Mouse (Mus musculus): ENCODE results near the gene Relch.
"Not testable (repeated sequence)": the region's sequence is repeated elsewhere in the genome, so short reads cannot be mapped to it uniquely, and the experiment has no call there.

The Relch gene

DNA sequence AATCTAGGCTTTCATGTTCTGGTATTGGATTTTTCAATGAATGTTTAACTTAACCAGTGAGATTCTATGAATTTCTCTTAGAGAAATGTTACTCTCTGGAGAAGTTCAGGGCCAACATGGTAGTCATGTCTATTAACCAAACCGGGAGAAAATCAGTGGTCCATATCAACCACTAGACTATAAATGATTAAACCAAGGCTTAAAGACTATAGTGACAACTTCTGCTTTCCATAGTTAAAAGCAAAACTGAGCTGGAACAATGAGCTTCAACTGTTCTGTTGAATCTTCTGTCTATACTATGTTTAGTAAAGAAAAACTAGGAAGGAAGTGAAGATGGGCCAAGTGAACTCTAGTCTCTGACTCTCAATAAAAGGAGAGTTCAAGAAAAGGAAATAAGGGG, 82.8 kb downstream of the Relch start:
- DNase-seq (ENCODE audit: low spot score in 2 of 2) = no peak

DNA sequence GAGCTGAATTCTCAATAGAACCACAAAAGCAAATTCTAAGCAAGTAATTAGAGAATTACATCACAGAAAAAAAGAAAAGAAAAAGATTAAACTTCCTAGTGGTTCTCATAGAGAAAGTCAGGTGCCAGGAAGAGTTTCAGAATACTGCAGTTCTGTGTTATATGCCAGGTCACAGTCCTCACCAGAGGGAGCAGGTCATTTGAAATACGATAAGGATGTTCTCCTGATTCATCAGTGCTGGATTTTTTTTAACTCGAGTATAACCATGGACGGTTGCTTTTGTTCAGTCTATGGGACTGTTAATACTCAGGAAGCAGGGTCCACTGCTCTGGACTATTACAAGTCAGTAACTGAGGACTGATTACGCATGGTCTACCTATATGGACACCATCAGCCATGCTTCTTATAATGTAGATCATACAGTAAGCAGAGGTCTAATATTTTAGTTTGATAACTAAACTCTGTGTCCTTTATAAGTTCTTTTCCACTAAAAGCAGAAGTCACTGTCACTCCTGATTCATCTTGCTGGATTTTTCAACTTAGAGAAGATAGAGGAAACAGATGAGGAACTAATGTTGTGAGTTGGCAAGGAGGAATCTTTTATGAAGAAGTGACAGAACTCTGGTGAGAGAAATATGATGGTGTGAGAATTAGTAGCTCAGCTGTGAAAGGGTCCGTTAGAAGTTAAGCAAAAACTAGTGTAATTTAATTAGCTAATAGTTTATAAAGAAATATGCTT, 83.4 kb downstream of the Relch start:
- DNase-seq (ENCODE audit: low spot score in 2 of 2) = no peak

GRCm38 (mm10) chr1:105748091-105748799, 84.6 kb downstream of the Relch start:
- DNase-seq (ENCODE audit: low spot score in 2 of 2) = no peak

- no peak for DNase-seq (ENCODE audit: low spot score in 2 of 2)
These were observed 88.5 kb downstream of the Relch start for GRCm38 (mm10) chr1:105752196-105752595.

GRCm38 (mm10) chr1:105752944-105753343, 89.3 kb downstream of the Relch start:
- no peak for DNase-seq (ENCODE audit: low spot score in 2 of 2)

- no peak for DNase-seq (ENCODE audit: low spot score in 2 of 2)
These were observed 95.1 kb downstream of the Relch start for GRCm38 (mm10) chr1:105758798-105759197.

DNA sequence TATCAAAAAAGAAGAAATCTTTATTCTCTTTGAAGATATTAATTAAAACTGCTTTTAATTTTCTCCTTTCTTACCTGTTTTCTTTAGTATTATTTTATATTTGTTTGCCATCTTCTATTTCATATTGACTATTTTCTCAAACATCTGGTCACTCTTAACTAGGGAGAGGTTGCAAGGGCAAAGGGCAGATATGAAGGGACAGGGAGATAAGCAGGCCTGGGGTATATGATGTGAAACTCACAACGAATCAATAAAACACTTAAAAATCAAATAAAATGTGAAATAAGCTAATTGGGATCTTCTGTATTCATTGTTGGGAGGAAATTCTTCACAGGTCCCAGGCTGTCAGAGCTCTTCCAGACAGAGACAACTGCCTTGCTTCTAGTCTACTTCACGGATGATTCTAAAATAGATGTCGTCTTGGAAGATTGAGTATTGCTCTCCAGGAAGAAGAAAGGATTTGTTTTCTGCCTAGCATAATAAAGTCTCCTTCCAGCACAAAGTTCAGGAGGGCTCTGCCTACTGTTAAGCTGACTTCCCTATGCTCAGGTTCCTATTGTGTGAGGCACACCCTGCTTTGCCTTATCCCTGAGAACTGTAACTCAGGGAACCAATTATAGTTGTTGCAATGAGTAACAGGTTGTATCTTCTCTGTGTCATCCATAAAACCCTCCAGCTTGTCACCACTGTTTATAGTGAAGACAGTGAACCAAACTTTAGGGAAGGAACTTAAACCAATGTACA, 95.9 kb downstream of the Relch start:
- DNase-seq (ENCODE audit: low spot score in 2 of 2) = no peak

DNA sequence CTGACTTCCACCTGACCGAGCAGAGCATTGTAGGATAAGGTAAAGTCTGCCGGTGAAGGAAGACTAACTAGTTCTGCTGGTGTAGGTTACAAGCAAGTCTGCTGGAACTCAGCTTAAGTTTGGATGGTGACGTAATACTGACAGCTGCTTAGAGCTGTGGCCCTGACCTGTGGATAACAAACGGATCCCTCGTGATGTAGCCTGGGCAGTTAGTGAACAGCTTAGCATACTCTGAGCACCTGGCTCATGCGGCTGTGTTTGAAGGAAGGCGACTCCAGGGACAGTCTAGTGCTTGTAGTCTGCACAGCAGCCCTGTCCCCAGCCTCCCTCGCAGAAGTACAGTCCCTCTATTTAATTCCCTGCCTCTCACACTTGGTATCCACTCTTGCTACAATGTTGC, 101.9 kb downstream of the Relch start:
- DNase-seq (ENCODE audit: low spot score in 2 of 2) = no peak

DNA sequence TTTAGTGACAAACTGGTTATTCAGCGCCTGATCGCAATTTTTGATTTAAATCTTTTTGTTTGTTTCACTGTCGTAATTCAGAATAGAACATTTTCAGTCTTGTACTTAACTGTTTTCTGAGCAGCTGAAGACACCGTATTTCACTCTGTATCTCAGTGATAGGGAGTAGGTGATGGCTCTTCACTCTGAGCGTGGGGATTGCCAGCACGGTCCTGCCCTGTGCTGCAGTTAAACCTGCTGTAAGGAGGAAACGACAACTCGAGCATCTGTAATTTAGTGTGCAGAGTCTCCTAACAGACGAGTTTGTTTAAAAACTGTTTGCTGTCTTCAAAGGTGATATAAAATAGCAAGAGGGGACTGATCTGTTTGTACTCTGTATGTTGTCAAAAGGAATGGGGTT, 102.4 kb downstream of the Relch start:
- not testable (repeated sequence) for DNase-seq (ENCODE audit: low spot score in 2 of 2)

DNA sequence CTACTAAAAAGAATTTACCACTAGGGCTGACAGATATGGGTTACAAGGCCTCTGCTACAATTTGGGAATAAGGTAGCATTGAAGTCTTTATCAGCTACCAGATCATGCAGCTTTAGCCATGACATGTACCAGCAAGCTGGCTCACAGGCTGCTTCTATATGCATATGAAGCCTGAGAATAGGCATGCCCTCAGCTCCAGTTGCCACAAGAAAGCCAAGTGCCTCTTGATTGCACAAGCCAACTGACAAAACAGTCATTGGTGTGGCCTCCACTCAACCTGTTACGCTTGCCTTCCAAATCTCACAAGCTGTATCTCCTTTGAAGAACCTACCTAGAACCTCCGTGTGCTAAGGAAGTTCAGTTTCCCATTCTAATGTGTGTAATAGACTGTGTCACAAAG, 104.7 kb downstream of the Relch start:
- DNase-seq (ENCODE audit: low spot score in 2 of 2) = no peak

- DNase-seq (ENCODE audit: low spot score in 2 of 2) = no peak
These were observed 107.0 kb downstream of the Relch start for GRCm38 (mm10) chr1:105770685-105771084.

DNA sequence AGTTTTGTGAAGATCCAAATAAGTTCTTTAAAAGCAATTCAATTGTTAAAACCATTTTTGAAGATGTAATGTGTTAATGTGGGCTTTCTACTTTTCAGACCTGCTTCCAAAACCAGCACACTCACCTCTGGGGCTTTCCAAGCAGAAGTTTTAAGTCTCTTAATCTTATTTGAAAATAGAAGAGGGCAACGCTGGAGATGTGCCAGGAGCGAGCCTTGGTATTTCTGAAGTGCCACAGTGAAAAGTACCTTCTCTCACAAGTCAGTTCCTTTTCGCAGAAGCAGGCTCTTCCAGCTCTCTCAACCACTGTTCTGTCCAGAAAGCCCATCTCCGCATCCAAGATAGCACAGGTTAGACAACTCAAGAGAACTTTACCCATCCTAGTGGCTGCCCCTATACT, 112.8 kb downstream of the Relch start:
- no peak for DNase-seq (ENCODE audit: low spot score in 2 of 2)

GRCm38 (mm10) chr1:105780079-105780456, 116.4 kb downstream of the Relch start:
- no peak for DNase-seq (ENCODE audit: low spot score in 2 of 2)

DNA sequence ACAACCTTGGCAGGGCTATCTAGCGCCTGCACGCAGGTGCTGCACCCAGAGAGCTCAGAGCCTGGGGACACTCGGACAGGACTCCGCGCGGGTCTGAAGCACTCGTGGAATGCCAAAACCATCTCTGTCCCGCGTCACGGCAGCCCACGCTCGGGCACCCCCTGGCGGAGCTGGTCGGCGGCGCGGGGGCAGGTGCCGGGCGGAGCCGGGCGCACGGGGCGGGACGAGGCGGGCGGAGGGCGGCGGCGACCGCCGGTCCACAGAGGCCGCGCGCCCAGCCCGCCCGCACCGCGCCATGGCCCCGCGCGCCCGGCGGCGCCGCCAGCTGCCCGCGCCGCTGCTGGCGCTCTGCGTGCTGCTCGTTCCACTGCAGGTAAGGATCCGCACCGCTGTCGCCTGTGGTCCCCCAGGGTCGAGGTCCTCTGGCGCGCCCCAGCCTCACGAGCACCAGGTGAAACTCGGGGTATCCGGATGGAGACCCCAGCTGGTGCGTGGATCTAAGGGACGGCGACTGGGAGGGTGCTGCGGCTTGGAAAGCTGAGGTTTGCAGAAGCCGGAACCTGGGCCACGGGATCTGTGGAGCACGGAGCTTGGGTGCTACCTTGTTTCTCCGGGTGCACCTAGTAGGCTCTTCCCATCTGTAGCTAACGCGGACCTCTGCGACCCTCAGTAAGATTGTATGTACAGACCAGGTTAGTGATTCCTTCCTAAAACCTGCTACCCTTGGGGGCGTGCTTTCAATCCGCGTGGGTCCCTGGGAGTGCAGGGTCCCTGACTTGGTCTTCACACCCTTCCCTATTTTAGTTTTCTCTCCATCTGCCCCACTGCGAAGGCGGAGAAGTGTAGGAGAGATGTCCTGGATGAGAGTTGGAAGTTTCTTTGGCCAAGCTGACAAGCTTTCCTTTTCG, 117.0 kb downstream of the Relch start, which contains the start of gene Tnfrsf11a:
Gene Tnfrsf11a (plus strand): TSS at position 262 of the 908 bp plus-strand sequence.
- peak in 1 of 2 experiments; percentile 19 for DNase-seq (ENCODE audit: low spot score in 2 of 2)

- DNase-seq (ENCODE audit: low spot score in 2 of 2) = no peak
These were observed 117.9 kb downstream of the Relch start for GRCm38 (mm10) chr1:105781391-105782146.

GRCm38 (mm10) chr1:105784257-105785016, 120.8 kb downstream of the Relch start:
- DNase-seq (ENCODE audit: low spot score in 2 of 2) = no peak

GRCm38 (mm10) chr1:105785146-105785545, 121.5 kb downstream of the Relch start:
- DNase-seq (ENCODE audit: low spot score in 2 of 2) = no peak

DNA sequence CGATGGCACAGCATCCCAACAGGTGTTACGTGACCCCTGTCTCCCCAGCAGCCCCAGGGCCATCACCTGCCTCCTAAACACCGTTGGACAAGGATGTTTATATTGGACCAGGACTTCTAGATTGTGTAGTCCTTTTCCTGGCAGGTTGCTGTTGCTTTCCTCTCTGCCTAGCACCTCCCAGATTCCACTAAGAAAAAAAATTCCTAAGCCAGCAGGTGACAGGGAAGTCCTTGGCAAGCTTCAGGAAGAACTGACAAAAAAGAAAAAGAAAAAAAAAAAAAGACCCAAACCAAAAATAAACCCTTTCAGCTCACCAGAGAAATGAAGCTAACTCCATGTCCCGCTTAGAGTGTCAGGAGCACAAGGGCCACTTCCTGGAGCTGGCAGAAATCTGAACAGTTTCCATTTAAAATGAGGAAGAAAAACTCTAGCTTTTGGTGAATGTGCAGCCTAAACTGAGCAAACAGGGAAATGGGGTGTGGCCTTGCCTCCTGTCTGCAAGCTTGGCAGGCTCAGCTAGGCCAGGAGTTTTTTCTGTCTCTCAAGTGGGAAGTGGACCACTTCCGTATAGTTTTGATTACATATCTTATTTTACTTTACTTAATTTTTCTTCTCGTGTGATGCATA, 123.2 kb downstream of the Relch start:
- peak; percentile 32 to 44 for DNase-seq (ENCODE audit: low spot score in 2 of 2)

DNA sequence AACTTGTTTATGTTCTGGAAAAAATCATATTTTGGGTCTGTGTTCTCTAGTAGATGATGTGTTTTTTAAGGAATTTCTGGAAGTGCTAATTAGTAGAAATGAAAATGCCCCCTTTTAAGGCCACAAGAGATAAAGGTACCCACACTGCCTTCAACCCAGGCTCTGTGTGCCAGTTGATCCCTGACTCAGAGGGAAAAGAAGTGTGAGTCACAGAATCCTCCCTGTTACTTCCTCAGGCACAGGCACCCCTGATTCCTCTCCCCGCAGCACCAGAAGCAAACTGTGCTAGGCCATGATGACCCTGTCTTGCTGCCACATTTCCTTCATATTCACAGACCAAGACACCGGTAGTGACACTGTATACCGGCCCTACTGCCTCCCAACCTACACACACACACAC, 126.4 kb downstream of the Relch start:
- DNase-seq (ENCODE audit: low spot score in 2 of 2) = no peak

GRCm38 (mm10) chr1:105794670-105795069, 131.0 kb downstream of the Relch start:
- DNase-seq (ENCODE audit: low spot score in 2 of 2) = no peak
